Mouse (Mus musculus) limb, embryonic 14.5 days (tissue): ENCODE measurements around the gene Fam171a2. TPM values are rescaled to one million over a fixed set of nuclear protein-coding genes. Genes with fewer than 3 reads are reported as not detected.

Experiments
- ATAC-seq: fragments of 200-750 bp; cut with Nextera tagmentation; 2 replicates; pipeline ENCODE4 v1.8.0; 2017; ENCODE audit warnings: low read depth, moderate number of reproducible peaks, moderate TSS enrichment; ENCODE audit not compliant: low FRiP score
- DNase-seq: peaks from one replicate; pipeline ENCODE4 v3.0.0-alpha.2; 2015; ENCODE audit warnings: low spot score
- H3K27ac ChIP-seq: fragments of 300-500 bp; sonication (generic); replicated peaks from 2 replicates; pipeline ENCODE4 v1.5.1; 2014; ENCODE audit warnings: low read depth, mild to moderate bottlenecking, low read length, moderate library complexity, mixed read lengths
- H3K27me3 ChIP-seq: fragments of 300-500 bp; sonication (generic); 2 replicates; pipeline ENCODE4 v1.6.1; 2014; ENCODE audit warnings: low read length, mixed read lengths; ENCODE audit not compliant: control insufficient read depth, insufficient read depth
- H3K36me3 ChIP-seq: fragments of 300-500 bp; sonication (generic); 2 replicates; pipeline ENCODE4 v1.6.1; 2014; ENCODE audit warnings: mild to moderate bottlenecking, low read length, moderate library complexity, mixed read lengths; ENCODE audit not compliant: control insufficient read depth, insufficient read depth
- H3K4me1 ChIP-seq: fragments of 300-500 bp; sonication (generic); 2 replicates; pipeline ENCODE4 v1.6.1; 2014; ENCODE audit warnings: antibody characterized with exemption, low read length, mixed read lengths; ENCODE audit not compliant: control insufficient read depth, insufficient read depth
- H3K4me2 ChIP-seq: fragments of 300-500 bp; sonication (generic); replicated peaks from 2 replicates; pipeline ENCODE4 v1.6.1; 2014; ENCODE audit warnings: low read depth, mild to moderate bottlenecking, low read length, moderate library complexity; ENCODE audit not compliant: severe bottlenecking
- H3K4me3 ChIP-seq: fragments of 300-500 bp; sonication (generic); replicated peaks from 2 replicates; pipeline ENCODE4 v1.5.1; 2014; ENCODE audit warnings: low read length
- H3K9ac ChIP-seq: fragments of 300-500 bp; sonication (generic); 2 replicates; pipeline ENCODE4 v1.6.1; 2014; ENCODE audit warnings: mild to moderate bottlenecking, low read depth, low read length, moderate library complexity; ENCODE audit not compliant: severe bottlenecking
- H3K9me3 ChIP-seq: fragments of 300-500 bp; sonication (generic); 2 replicates; pipeline ENCODE4 v1.6.1; 2016; ENCODE audit warnings: low read length; ENCODE audit not compliant: control insufficient read depth
- POLR2A ChIP-seq: fragments of 200-500 bp; IDR thresholded peaks from 2 replicates; pipeline ENCODE4 v1.8.0; 2012; ENCODE audit warnings: inconsistent platforms, mild to moderate bottlenecking, moderate library complexity, borderline replicate concordance; ENCODE audit not compliant: insufficient read depth, insufficient read length; ENCODE audit errors: extremely low read depth
- WGBS: fragments of 180-500 bp; shearing (Covaris S2); extraction: QIAGEN DNeasy Blood & Tissue Kit; methylation state at CpG from one replicate; pipeline ENCODE4 v1.1.7; 2014; 5-methylcytosine and 5-hydroxymethylcytosine counted together
- polyA plus RNA-seq, 2 experiments: library from polyadenylated mRNA; depleted of rRNA in 1 of 2; stranded (reverse) in 1 of 2; unstranded in 1 of 2; fragments of >200 nt; fragmentation: Nextera tagmentation in 1 of 2; extraction: Ambion mirVana in 1 of 2; gene quantifications; 2 replicates each; pipeline versions ENCODE4 v1.2.1 to v1.2.3; 2012 to 2014

The Fam171a2 gene
- polyA plus RNA-seq, 2 experiments, result 8.9 to 56.8 TPM

DNA sequence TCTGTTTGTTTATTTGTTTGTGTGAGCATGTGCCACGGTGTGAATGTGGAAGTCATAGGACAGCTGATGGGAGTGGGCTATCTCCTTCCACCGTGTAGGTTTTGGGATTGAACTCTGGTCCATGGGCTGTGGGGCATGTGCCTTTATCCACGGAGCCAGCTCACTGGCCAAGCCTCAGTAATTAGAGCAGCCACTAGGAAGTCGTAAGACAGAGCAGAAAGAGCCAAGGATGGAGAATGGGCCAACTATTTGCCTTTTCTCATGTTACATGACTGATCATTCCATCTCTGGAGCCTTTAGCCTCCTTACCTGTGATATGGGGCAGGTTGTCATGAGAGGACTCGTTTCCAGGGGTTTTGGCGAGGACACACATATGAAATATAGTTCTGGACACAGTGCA lies 51.2 kb downstream of the Fam171a2 start:
- Histone ChIP-seq H3K27me3 (peaks cover 34% of the 10 kb centered on the region), H3K27ac (no peak overlapping the region), H3K9me3 (no peaks in the 10 kb centered on the region), H3K36me3 (no peaks in the 10 kb centered on the region), H3K4me3 (no peak overlapping the region), H3K9ac (no peak overlapping the region), H3K4me1 (peaks cover 12% of the 10 kb centered on the region), H3K4me2 (no peak overlapping the region)
- no peak for DNase-seq
- no peak for ATAC-seq
- WGBS, result 57% methylated on average over 6 of the region's 6 CpGs
- no peak for TF ChIP-seq POLR2A

DNA sequence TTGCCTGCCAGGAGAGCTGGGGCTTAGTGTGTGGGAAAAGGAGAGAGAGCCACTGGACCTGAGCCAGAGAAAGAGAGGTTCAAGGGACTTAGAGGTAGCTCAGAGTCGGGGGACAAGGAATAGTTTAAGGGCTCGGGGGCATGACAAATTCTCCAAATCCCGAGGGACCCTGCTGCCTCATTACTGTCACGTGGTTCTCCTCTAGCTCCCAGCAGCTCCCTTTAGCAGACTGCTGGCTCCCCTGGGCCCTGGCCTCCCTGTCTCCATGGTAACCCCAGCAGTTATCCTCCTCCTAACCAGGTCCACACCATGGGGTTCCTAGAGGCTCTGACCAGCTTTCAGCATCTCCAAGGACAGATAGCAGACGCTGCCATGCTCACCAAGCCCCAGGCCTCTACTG lies 52.2 kb downstream of the Fam171a2 start:
- Histone ChIP-seq H3K9me3 (no peaks in the 10 kb centered on the region), H3K4me1 (peaks cover 12% of the 10 kb centered on the region), H3K9ac (no peak overlapping the region), H3K36me3 (no peaks in the 10 kb centered on the region), H3K27ac (no peak overlapping the region), H3K4me3 (no peak overlapping the region), H3K4me2 (no peak overlapping the region), H3K27me3 (peaks cover 25% of the 10 kb centered on the region)
- ATAC-seq (no peak), DNase-seq (no peak)
- no peak for TF ChIP-seq POLR2A
- WGBS, result 14% methylated on average over 5 of the region's 5 CpGs

DNA sequence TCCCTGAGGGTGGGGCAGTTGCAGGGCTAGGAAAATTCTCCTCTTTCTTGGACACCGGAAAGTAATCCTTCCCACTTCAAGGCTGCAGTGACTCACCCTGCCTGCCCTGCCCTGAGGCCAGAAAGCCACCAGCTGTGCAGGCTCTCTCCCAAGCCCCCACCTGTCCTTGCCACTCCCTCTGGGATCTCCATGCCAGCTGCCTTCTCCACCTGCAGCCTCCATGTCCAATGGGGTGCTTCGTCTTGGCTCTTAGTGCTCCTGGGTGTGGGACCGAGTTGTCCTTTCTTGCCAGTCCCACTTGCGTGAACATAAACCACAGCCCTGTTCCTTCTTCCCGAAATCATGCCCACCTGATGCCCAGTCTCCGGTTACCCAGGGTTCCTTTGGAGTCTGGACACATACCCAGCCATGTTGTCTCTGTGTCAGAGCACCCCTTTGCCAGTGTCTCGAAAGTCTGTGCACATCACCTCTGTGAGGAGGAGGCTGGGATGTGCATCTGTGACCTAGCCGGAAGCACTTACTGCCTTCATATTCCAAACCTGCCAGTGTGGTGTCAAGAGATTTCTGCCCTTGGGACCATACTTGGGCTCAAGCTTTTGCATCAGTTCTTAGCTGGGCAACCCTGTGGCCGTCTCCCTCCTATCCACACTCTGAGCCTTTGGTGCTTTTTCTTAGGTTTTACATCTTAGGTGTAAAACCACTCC lies 52.9 kb downstream of the Fam171a2 start:
- no peaks in the 10 kb centered on the region for H3K36me3 ChIP-seq
- H3K9ac ChIP-seq, result no peak overlapping the region
- DNase-seq (no peak), ATAC-seq (no peak)
- whole genome bisulfite sequencing, result 77% methylated on average over 9 of the region's 9 CpGs
- no peaks in the 10 kb centered on the region for H3K9me3 ChIP-seq
- H3K4me1 ChIP-seq, result peaks cover 9% of the 10 kb centered on the region
- TF ChIP-seq POLR2A, result no peak
- no peak overlapping the region for H3K27ac ChIP-seq
- no peak overlapping the region for H3K4me2 ChIP-seq
- H3K27me3 ChIP-seq, result peaks cover 18% of the 10 kb centered on the region
- H3K4me3 ChIP-seq, result no peak overlapping the region

DNA sequence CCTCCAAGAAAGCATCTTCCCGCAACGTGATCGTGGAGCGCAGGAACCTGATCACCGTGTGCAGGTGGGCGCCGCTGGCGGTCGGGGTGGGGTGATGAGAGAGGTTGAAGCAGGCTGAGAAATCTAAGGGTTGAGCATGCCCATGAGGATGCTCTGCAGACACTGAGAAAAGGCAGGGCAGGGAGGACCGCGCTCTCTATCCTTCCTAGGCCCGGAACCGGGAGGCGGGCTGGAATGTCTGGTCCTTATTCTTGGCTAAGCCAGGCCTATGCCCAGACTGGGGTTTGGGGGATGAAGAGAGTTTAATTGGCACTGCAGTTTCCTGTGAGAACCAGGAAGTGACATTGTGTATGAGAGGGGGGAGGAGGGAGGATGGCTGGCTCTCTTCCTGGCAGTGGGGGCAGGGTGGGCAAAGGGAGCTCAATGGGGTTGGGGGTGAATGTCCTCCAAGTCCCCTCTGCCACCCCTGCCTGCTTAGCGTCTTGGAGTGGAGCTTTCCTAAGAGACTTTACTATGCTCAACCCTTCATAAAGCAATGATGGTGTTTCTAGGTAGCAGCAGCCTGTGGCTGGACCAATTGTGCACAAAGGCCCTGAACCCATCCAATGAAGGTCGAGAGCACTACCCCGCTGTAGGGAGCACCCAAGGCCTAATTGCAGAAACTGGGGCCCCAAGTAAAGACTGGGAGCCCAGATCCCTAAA lies 53.6 kb downstream of the Fam171a2 start:
- Histone ChIP-seq H3K9ac (no peak overlapping the region), H3K27ac (no peak overlapping the region), H3K4me1 (peaks cover 7% of the 10 kb centered on the region), H3K4me3 (peak overlapping the region; percentile 35), H3K27me3 (peaks cover 11% of the 10 kb centered on the region; the same call in 1 of the 2 replicates), H3K9me3 (no peaks in the 10 kb centered on the region), H3K4me2 (peak overlapping the region; percentile 94), H3K36me3 (no peaks in the 10 kb centered on the region)
- TF ChIP-seq POLR2A, result no peak
- no peak for DNase-seq
- ATAC-seq, result no peak
- WGBS, result 8% methylated on average over 17 of the region's 17 CpGs

DNA sequence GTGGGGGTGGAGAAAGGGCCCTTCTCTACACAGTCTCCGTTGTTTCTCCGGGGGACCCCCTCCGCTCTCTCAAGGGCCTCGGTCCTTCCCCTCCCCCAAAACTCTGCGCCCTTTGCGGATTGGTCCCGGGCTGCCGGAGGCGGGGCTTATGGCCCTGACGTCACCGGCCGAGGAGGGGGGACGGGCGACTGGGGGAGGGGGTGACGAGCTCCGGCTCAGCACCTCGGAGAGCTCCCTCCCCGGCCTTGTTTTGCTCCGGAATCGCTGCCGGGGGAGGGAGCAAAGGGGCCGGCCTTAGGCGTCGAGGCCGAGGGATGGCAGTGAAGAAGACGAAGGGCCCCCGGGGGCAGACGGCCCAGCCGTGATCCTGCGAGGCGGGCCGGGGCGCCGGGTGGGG lies 54.2 kb downstream of the Fam171a2 start, which contains the start of gene Rundc3a:
Rundc3a (plus strand) TSS at position 166 of the 397 bp plus-strand sequence.
- H3K27ac ChIP-seq, result no peak within 1 kb of the TSS
- DNase-seq (peak; percentile 83), ATAC-seq (peak; percentile 87)
- no peak within 1 kb of the TSS for H3K9ac ChIP-seq
- H3K36me3 ChIP-seq, result no peaks in the 10 kb centered on the region
- WGBS, result under 1% methylated on average over 20 of the region's 34 CpGs
- peaks cover 5% of the 10 kb centered on the region; the same call in 1 of the 2 replicates for H3K27me3 ChIP-seq
- TF ChIP-seq POLR2A, result no peak
- H3K9me3 ChIP-seq, result no peaks in the 10 kb centered on the region
- peak within 1 kb of the TSS; percentile 94 for H3K4me2 ChIP-seq
- peak within 1 kb of the TSS; percentile 35 for H3K4me3 ChIP-seq
- peaks cover 7% of the 10 kb centered on the region for H3K4me1 ChIP-seq
